Mouse (Mus musculus) hindlimb bud, embryonic 11.5 days (tissue): ENCODE results near the gene Ptprq.

Source experiments
- DNase-seq: peaks from one replicate; pipeline ENCODE4 v3.0.0-alpha.2; 2012; ENCODE audit warnings: low read depth, low spot score; ENCODE audit errors: extremely low spot score

The Ptprq gene

GRCm38 (mm10) chr10:107492867-107493579 is 226.8 kb downstream of the Ptprq start:
- DNase-seq, result no peak

GRCm38 (mm10) chr10:107488654-107489315 is 231.1 kb downstream of the Ptprq start:
- DNase-seq, result no peak

GRCm38 (mm10) chr10:107486770-107487169 is 233.1 kb downstream of the Ptprq start:
- DNase-seq, result no peak

- no peak for DNase-seq
Measured at GRCm38 (mm10) chr10:107485870-107486269, 234.0 kb downstream of the Ptprq start, which contains the start of gene Myf5. Gene Myf5 (minus strand): TSS chr10:107486134.

GRCm38 (mm10) chr10:107484050-107484449 is 235.8 kb downstream of the Ptprq start:
- DNase-seq, result no peak

- DNase-seq, result no peak
Measured at GRCm38 (mm10) chr10:107473497-107473896, 246.4 kb downstream of the Ptprq start.

- no peak for DNase-seq
Measured at GRCm38 (mm10) chr10:107471712-107472111, 248.1 kb downstream of the Ptprq start.

- DNase-seq, result no peak
Measured at GRCm38 (mm10) chr10:107467819-107468218, 252.0 kb downstream of the Ptprq start.
